Mouse (Mus musculus): Measurements from ENCODE around the gene Olfr513. TPM values are rescaled to one million over a fixed set of nuclear protein-coding genes. Genes with fewer than 3 reads are reported as not detected.

Gene Olfr513
- total RNA-seq (2021), result not detected

- no peak for DNase-seq (ENCODE audit: extremely low spot score in 1 of 2, low spot score in 2 of 2)
- intact Hi-C loops (cut with DNase I), result no loop called here
Observed at GRCm38 (mm10) chr7:108750673-108751072, at the start of gene Olfr513. Olfr513 (plus strand) TSS chr7:108750973.

DNA sequence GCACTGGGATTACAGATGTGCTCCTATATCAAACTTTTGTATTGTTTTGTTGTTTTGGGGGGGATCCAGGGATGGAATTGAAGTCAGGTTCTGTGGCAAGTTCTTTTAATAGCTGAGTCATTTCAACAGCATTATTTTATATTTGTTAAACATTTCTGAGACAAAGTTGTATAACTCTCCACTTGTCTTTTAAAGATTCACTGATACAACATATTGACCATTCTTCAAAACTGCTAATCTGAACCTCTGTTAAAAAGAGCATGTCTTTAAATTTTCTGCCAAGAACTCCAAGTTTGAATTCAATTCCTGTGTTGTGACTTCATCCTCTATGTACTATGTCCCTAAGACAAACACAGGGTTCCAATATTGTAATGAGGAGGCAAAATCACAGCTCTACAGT is 37.8 kb upstream of the Olfr513 start, which contains the start of gene Olfr512:
TSS of gene Olfr512 (plus strand) at position 301 of the 400 bp plus-strand sequence.
- intact Hi-C loops (cut with DNase I), result no loop called here
- DNase-seq (ENCODE audit: extremely low spot score in 1 of 2, low spot score in 2 of 2), result no peak

DNA sequence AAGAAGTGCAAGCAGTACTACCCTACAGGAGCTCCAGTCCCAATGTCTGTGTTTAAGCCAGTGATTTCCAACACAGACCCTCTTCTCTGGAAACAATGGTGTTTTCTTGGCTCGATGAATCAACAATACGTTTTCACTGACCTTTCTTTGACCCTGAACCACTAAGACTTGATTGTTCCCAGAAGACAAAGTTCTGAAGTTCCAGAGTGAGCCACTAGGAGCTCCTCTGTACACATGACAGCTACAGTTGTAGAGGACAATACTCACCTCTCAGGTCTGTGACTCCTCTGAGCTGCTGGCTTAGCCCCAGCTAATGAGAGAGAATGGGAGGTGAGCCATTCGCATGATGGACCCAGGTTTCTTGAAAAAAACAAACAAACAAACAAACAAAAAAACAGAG is 9.6 kb downstream of the Olfr513 start:
- intact Hi-C loops (cut with DNase I), result no loop called here
- DNase-seq (ENCODE audit: extremely low spot score in 1 of 2, low spot score in 2 of 2), result no peak

- intact Hi-C loops (cut with DNase I), result no loop called here
- DNase-seq (ENCODE audit: extremely low spot score in 1 of 2, low spot score in 2 of 2), result no peak
Observed at GRCm38 (mm10) chr7:108797205-108797933, 46.6 kb downstream of the Olfr513 start.

Other genes with a start within 250 kb of the Olfr513 start
- not detected for gene Olfr502, start 225.9 kb upstream of the Olfr513 start, total RNA-seq (2021)
- gene Olfr503, start 206.4 kb upstream of the Olfr513 start, total RNA-seq (2021), result not detected
- not detected for gene Olfr504, start 185.2 kb upstream of the Olfr513 start, total RNA-seq (2021)
- gene Olfr506, start 140.2 kb upstream of the Olfr513 start, total RNA-seq (2021), result not detected
- gene Olfr507, start 129.2 kb upstream of the Olfr513 start, total RNA-seq (2021), result not detected
- not detected for gene Olfr508, start 121.0 kb upstream of the Olfr513 start, total RNA-seq (2021)
- gene Olfr509, start 99.1 kb upstream of the Olfr513 start, total RNA-seq (2021), result not detected
- not detected for gene Olfr510, start 84.6 kb upstream of the Olfr513 start, total RNA-seq (2021)
- gene Olfr512, start 37.7 kb upstream of the Olfr513 start, total RNA-seq (2021), result not detected
- not detected for gene Olfr514, start 75.0 kb downstream of the Olfr513 start, total RNA-seq (2021)
- not detected for gene Olfr516, start 99.6 kb downstream of the Olfr513 start, total RNA-seq (2021)
- gene Olfr517, start 121.4 kb downstream of the Olfr513 start, total RNA-seq (2021), result not detected
- gene Olfr518, start 134.0 kb downstream of the Olfr513 start, total RNA-seq (2021), result not detected
- not detected for gene Olfr519, start 143.4 kb downstream of the Olfr513 start, total RNA-seq (2021)
- under 1 TPM; 0.45 to 0.49 TPM for gene Nlrp10, start 179.2 kb downstream of the Olfr513 start, total RNA-seq (2021)
- 100 to 1,000 TPM; 116 to 122 TPM for gene Eif3f, start 183.4 kb downstream of the Olfr513 start, total RNA-seq (2021)
- 100 to 1,000 TPM; 161 to 169 TPM for gene Tub, start 199.4 kb downstream of the Olfr513 start, total RNA-seq (2021)

Data from left cerebral cortex, postnatal 10 days (tissue).